Comparison of ENCODE assay signal across 8 mouse cellular contexts in genomic region chr2:30445312-30445711, GRCm38 (mm10). TPM values are rescaled to one million over a fixed set of nuclear protein-coding genes. Genes with fewer than 3 reads are reported as not detected.
DNase-seq lines count a peak whose midpoint lies in the region; ATAC-seq and TF ChIP-seq lines count a peak whose summit lies in the region.

No protein-coding gene starts in this region.

- DNase-seq in midbrain, embryonic 10.5 days (ENCODE audit: low spot score), result peak; percentile 80
- peak; percentile 84 for DNase-seq in embryonic facial prominence, embryonic 14.5 days (ENCODE audit: low spot score)
- peak; percentile 77 for DNase-seq in kidney, adult 9 months
- no peak for DNase-seq in gastrocnemius, postnatal 36 days

- H3K27ac ChIP-seq in midbrain, embryonic 10.5 days (replicated peaks), result peak overlapping the region; percentile 98
- H3K27ac ChIP-seq in midbrain, embryonic 15.5 days, result no peak overlapping the region
- H3K27ac ChIP-seq in embryonic facial prominence, embryonic 14.5 days (replicated peaks; ENCODE audit: low read depth, low read length), result peak overlapping the region; percentile 78

- peaks cover 81% of the 10 kb centered on the region for H3K36me3 ChIP-seq in midbrain, embryonic 10.5 days
- H3K36me3 ChIP-seq in midbrain, embryonic 15.5 days (replicated peaks), result peaks cover 3% of the 10 kb centered on the region; the same call in 1 of the 2 replicates
- H3K36me3 ChIP-seq in embryonic facial prominence, embryonic 14.5 days (ENCODE audit: control insufficient read depth, insufficient read depth, low read length), result peaks cover 61% of the 10 kb centered on the region
- peaks cover 18% of the 10 kb centered on the region for H3K36me3 ChIP-seq in myocyte (ENCODE audit: control insufficient read depth, insufficient read depth)

- ATAC-seq in midbrain, embryonic 15.5 days (replicated peaks), result no peak
- ATAC-seq in embryonic facial prominence, embryonic 14.5 days (ENCODE audit: low read depth), result 0 out of 2 replicates have a peak, but pooled peaks have one; percentile 16
- no peak for ATAC-seq in frontal cortex, adult (ENCODE audit: low TSS enrichment)
- ATAC-seq in megakaryocyte-erythroid progenitor cell, adult 5-6 weeks (replicated peaks; ENCODE audit: low FRiP score, low TSS enrichment, poor library complexity, severe bottlenecking), result no peak

- peaks cover 13% of the 10 kb centered on the region for H3K79me2 ChIP-seq in myocyte (ENCODE audit: control insufficient read depth, insufficient read depth)

- intact Hi-C loops in gastrocnemius, postnatal 36 days (cut with DNase I), result no loop called here

- peak; percentile 43 for TF ChIP-seq POLR2A in myocyte (IDR thresholded peaks at IDR 0.05; ENCODE audit: insufficient read length, low read depth)

- H3K9me3 ChIP-seq in midbrain, embryonic 10.5 days (replicated peaks), result peaks cover 16% of the 10 kb centered on the region
- no peaks in the 10 kb centered on the region for H3K9me3 ChIP-seq in midbrain, embryonic 15.5 days
- peaks cover 10% of the 10 kb centered on the region for H3K9me3 ChIP-seq in embryonic facial prominence, embryonic 14.5 days (ENCODE audit: control insufficient read depth, low read length)

- WGBS in midbrain, embryonic 10.5 days, result 18% methylated on average over 2 of the region's 2 CpGs
- WGBS in midbrain, embryonic 15.5 days, result 50% methylated on average over 2 of the region's 2 CpGs
- WGBS in embryonic facial prominence, embryonic 14.5 days, result 30% methylated on average over 2 of the region's 2 CpGs

- peak overlapping the region; percentile 33 for H3K4me3 ChIP-seq in midbrain, embryonic 10.5 days
- H3K4me3 ChIP-seq in midbrain, embryonic 15.5 days, result no peak overlapping the region
- H3K4me3 ChIP-seq in embryonic facial prominence, embryonic 14.5 days (ENCODE audit: low read depth, low read length), result no peak overlapping the region
- peak overlapping the region; percentile 1 for H3K4me3 ChIP-seq in myocyte

- no peak overlapping the region for H3K4me2 ChIP-seq in midbrain, embryonic 15.5 days
- no peak overlapping the region for H3K4me2 ChIP-seq in embryonic facial prominence, embryonic 14.5 days (ENCODE audit: low read depth, low read length)
- H3K4me2 ChIP-seq in myocyte (ENCODE audit: low read depth), result peak overlapping the region; percentile 80

- H3K4me1 ChIP-seq in midbrain, embryonic 10.5 days, result peaks cover 72% of the 10 kb centered on the region
- H3K4me1 ChIP-seq in midbrain, embryonic 15.5 days, result peaks cover 37% of the 10 kb centered on the region
- peaks cover 51% of the 10 kb centered on the region for H3K4me1 ChIP-seq in embryonic facial prominence, embryonic 14.5 days (ENCODE audit: control insufficient read depth, insufficient read depth, low read length)

- no peak overlapping the region for H3K9ac ChIP-seq in midbrain, embryonic 15.5 days
- H3K9ac ChIP-seq in embryonic facial prominence, embryonic 14.5 days (ENCODE audit: low read depth, low read length), result peak overlapping the region; percentile 45

- no peaks in the 10 kb centered on the region for H3K27me3 ChIP-seq in midbrain, embryonic 10.5 days (ENCODE audit: low read depth, poor library complexity, severe bottlenecking)
- H3K27me3 ChIP-seq in midbrain, embryonic 15.5 days (replicated peaks), result no peaks in the 10 kb centered on the region
- no peaks in the 10 kb centered on the region for H3K27me3 ChIP-seq in embryonic facial prominence, embryonic 14.5 days (replicated peaks; ENCODE audit: control insufficient read depth, insufficient read depth, low read length)
- H3K27me3 ChIP-seq in myocyte (ENCODE audit: control insufficient read depth, insufficient read depth, insufficient read length), result no peaks in the 10 kb centered on the region

- no peak overlapping the region for H3ac ChIP-seq in myocyte (ENCODE audit: control insufficient read depth, insufficient read length)

TF ChIP-seq in myocyte, 11 proteins besides CTCF, POLR2A, EP300 and RAD21:
- TF ChIP-seq TCF12 (IDR thresholded peaks at IDR 0.05; ENCODE audit: insufficient read depth, poor library complexity, severe bottlenecking) (no peak), SRF (IDR thresholded peaks at IDR 0.05; ENCODE audit: control insufficient read depth, insufficient read length, low read depth) (no peak), MYOG (IDR thresholded peaks at IDR 0.05; ENCODE audit: control insufficient read depth in 1 of 3, insufficient read depth in 1 of 3, insufficient read length in 2 of 3, low read depth in 2 of 3) (peak; percentile 18 to 82 (median 66)), MYOD1 (IDR thresholded peaks at IDR 0.05; ENCODE audit: control insufficient read depth in 1 of 3, insufficient read length in 2 of 3, low read depth in 2 of 3) (peak; percentile 38 to 94 (median 76)), POLR2AphosphoS2 (IDR thresholded peaks at IDR 0.05; ENCODE audit: insufficient read length, low read depth) (peak; percentile 42), MAX (IDR thresholded peaks at IDR 0.05; ENCODE audit: low read depth) (no peak), REST (IDR thresholded peaks at IDR 0.05; ENCODE audit: insufficient read depth, insufficient read length) (no peak), TCF3 (IDR thresholded peaks at IDR 0.05; ENCODE audit: insufficient read length, low read depth) (no peak), USF1 (IDR thresholded peaks at IDR 0.05; ENCODE audit: low read depth) (no peak), CEBPB (IDR thresholded peaks at IDR 0.05; ENCODE audit: insufficient read depth, poor library complexity, severe bottlenecking) (no peak), E2F4 (IDR thresholded peaks at IDR 0.05; ENCODE audit: insufficient read depth) (no peak)

RNA-seq across cellular contexts. Expression of gene Ier5l, which starts 28.7 kb away (rescaled TPM):
- 2.0 and 2.3 TPM in 2 replicates for polyA plus RNA-seq in midbrain, embryonic 10.5 days (2016; fragmentation: Nextera tagmentation; extraction: Ambion mirVana)
- 2.3 and 2.8 TPM in 2 replicates for polyA plus RNA-seq in midbrain, embryonic 15.5 days (2015; fragmentation: Nextera tagmentation; extraction: Ambion mirVana)
- 3.4 TPM in 2 replicates for polyA plus RNA-seq in embryonic facial prominence, embryonic 14.5 days (2014; fragmentation: Nextera tagmentation; extraction: Ambion mirVana)
- polyA plus RNA-seq in myocyte (2012; fragmentation: generic; extraction: Trizol), result 20.5 TPM
- 1 to 10 TPM; 1.7 TPM for total RNA-seq in gastrocnemius, postnatal 36 days (2021)
- total RNA-seq in megakaryocyte-erythroid progenitor cell, adult 5-6 weeks (2014; fragmentation: Nextera tagmentation), result not detected in 2 replicates
- 0.56 TPM in 1 of 2 replicates, not detected in the other for total RNA-seq in megakaryocyte-erythroid progenitor cell, adult 5-6 weeks (2017)

RNA-seq across cellular contexts. Expression of gene Ptpa, which starts 29.5 kb away (rescaled TPM):
- 151 and 152 TPM in 2 replicates for polyA plus RNA-seq in midbrain, embryonic 10.5 days (2016; fragmentation: Nextera tagmentation; extraction: Ambion mirVana)
- polyA plus RNA-seq in midbrain, embryonic 15.5 days (2015; fragmentation: Nextera tagmentation; extraction: Ambion mirVana), result 152 and 155 TPM in 2 replicates
- 70.2 and 77.1 TPM in 2 replicates for polyA plus RNA-seq in embryonic facial prominence, embryonic 14.5 days (2014; fragmentation: Nextera tagmentation; extraction: Ambion mirVana)
- 151 TPM for polyA plus RNA-seq in myocyte (2012; fragmentation: generic; extraction: Trizol)
- total RNA-seq in gastrocnemius, postnatal 36 days (2021), result 10 to 100 TPM; 55.1 to 58.9 TPM
- total RNA-seq in megakaryocyte-erythroid progenitor cell, adult 5-6 weeks (2014; fragmentation: Nextera tagmentation), result 228 and 237 TPM in 2 replicates
- 74.1 and 93.5 TPM in 2 replicates for total RNA-seq in megakaryocyte-erythroid progenitor cell, adult 5-6 weeks (2017)

RNA-seq across cellular contexts. Expression of gene Crat, which starts 29.7 kb away (rescaled TPM):
- 22.5 and 23.7 TPM in 2 replicates for polyA plus RNA-seq in midbrain, embryonic 10.5 days (2016; fragmentation: Nextera tagmentation; extraction: Ambion mirVana)
- 22.5 and 23.9 TPM in 2 replicates for polyA plus RNA-seq in midbrain, embryonic 15.5 days (2015; fragmentation: Nextera tagmentation; extraction: Ambion mirVana)
- polyA plus RNA-seq in embryonic facial prominence, embryonic 14.5 days (2014; fragmentation: Nextera tagmentation; extraction: Ambion mirVana), result 43.5 and 46.9 TPM in 2 replicates
- 42.2 TPM for polyA plus RNA-seq in myocyte (2012; fragmentation: generic; extraction: Trizol)
- total RNA-seq in gastrocnemius, postnatal 36 days (2021), result 100 to 1,000 TPM; 356 to 381 TPM
- 24.3 and 29.2 TPM in 2 replicates for total RNA-seq in megakaryocyte-erythroid progenitor cell, adult 5-6 weeks (2014; fragmentation: Nextera tagmentation)
- 11.2 and 16.0 TPM in 2 replicates for total RNA-seq in megakaryocyte-erythroid progenitor cell, adult 5-6 weeks (2017)

RNA-seq across cellular contexts. Expression of gene Dolpp1, which starts 53.3 kb away (rescaled TPM):
- 53.2 and 62.7 TPM in 2 replicates for polyA plus RNA-seq in midbrain, embryonic 10.5 days (2016; fragmentation: Nextera tagmentation; extraction: Ambion mirVana)
- polyA plus RNA-seq in midbrain, embryonic 15.5 days (2015; fragmentation: Nextera tagmentation; extraction: Ambion mirVana), result 66.8 and 69.9 TPM in 2 replicates
- polyA plus RNA-seq in embryonic facial prominence, embryonic 14.5 days (2014; fragmentation: Nextera tagmentation; extraction: Ambion mirVana), result 28.5 and 29.0 TPM in 2 replicates
- 15.7 TPM for polyA plus RNA-seq in myocyte (2012; fragmentation: generic; extraction: Trizol)
- total RNA-seq in gastrocnemius, postnatal 36 days (2021), result 1 to 10 TPM; 5.5 to 6.7 TPM
- total RNA-seq in megakaryocyte-erythroid progenitor cell, adult 5-6 weeks (2014; fragmentation: Nextera tagmentation), result 24.0 and 29.0 TPM in 2 replicates
- total RNA-seq in megakaryocyte-erythroid progenitor cell, adult 5-6 weeks (2017), result 16.3 and 19.7 TPM in 2 replicates

Comparison
In these comparisons a context has a peak if more than half of its experiments do, and no peak if none do; other contexts are left out.
1. H3K4me3 ChIP-seq: peak in midbrain, embryonic 10.5 days (single experiment) and myocyte (single experiment); none in midbrain, embryonic 15.5 days (single experiment) and embryonic facial prominence, embryonic 14.5 days (single experiment).
2. DNase-seq: peak in midbrain, embryonic 10.5 days (single experiment), embryonic facial prominence, embryonic 14.5 days (single experiment) and kidney, adult 9 months (single experiment); none in gastrocnemius, postnatal 36 days (0 of 2).